In the genomic region with DNA sequence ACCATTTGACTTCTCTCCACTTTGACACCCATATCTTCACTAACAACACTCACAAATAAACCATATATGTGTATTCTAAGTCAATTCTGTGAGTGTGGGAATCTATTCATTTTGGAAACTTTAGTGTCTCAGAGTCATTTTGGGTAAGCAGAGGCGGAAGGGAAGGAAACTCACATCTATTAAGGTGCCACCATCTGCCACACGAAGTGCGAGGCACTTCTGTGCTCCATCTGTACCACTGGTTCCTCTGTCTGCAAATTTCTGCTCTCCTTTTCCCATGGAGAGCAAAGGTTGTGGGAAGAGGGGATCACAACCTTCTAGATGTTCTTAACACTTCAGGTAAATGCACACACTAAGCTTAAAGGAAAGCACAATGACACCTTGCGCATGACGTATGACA, we compare ENCODE assay signal across 13 mouse cellular contexts. TPM values are rescaled to one million over a fixed set of nuclear protein-coding genes. Genes with fewer than 3 reads are reported as not detected.
"Had no signal": no experiment of that assay in that cellular context is flagged by ENCODE, and none has a peak within 500 bp of the region (broad histone marks: within the 10 kb centered on the region; RNA-seq: fewer than 3 reads in every experiment).

No protein-coding gene starts in this region.

- DNase-seq: kidney, adult 18-20 months; kidney, postnatal 10 days; layer of hippocampus, postnatal 36 days; liver; liver, embryonic 13.5 days; liver, postnatal 0 days; lung, postnatal 14 days; retina, postnatal 1 day; thymus, adult 18-20 months; thymus, postnatal 14 days had no signal

- ATAC-seq: intestine, embryonic 15.5 days; liver, postnatal 0 days; midbrain, embryonic 16.5 days had no signal

RNA-seq across cellular contexts. Expression of gene Cdh8, which starts 46.2 kb away (rescaled TPM):
- total RNA-seq: megakaryocyte-erythroid progenitor cell, adult 5-6 weeks had no signal
